10 mouse cellular contexts compared by ENCODE assay signal in genomic region chr11:66871701-66872100, GRCm38 (mm10). TPM values are rescaled to one million over a fixed set of nuclear protein-coding genes. Genes with fewer than 3 reads are reported as not detected.
DNase-seq lines count a peak whose midpoint lies in the region; ATAC-seq lines count a peak whose summit lies in the region.
"Had no signal": no experiment of that assay in that cellular context is flagged by ENCODE, and none has a peak within 500 bp of the region (broad histone marks: within the 10 kb centered on the region; RNA-seq: fewer than 3 reads in every experiment).

No protein-coding gene starts in this region.

- peak; percentile 20 for DNase-seq in forebrain, embryonic 10.5 days (ENCODE audit: extremely low spot score, low spot score)
- DNase-seq in forebrain, embryonic 11.5 days (ENCODE audit: low spot score): no peak
- no peak for DNase-seq in midbrain, embryonic 10.5 days (ENCODE audit: low spot score)
- DNase-seq in fibroblast of lung, adult 2 months (ENCODE audit: low read depth): peak; percentile 11
- DNase-seq in left cerebral cortex, postnatal 14 days (ENCODE audit: low spot score in 2 of 2): peak; percentile 56 to 74
- DNase-seq in urinary bladder, postnatal 14 days (ENCODE audit: low spot score): no peak
- no peak for DNase-seq in right cerebral cortex, postnatal 4 days

- no peak for ATAC-seq in forebrain, embryonic 11.5 days (replicated peaks; ENCODE audit: low FRiP score)
- ATAC-seq in midbrain, embryonic 13.5 days: peak; percentile 45

- H3K4me3 ChIP-seq in forebrain, embryonic 10.5 days: no peak overlapping the region
- H3K4me3 ChIP-seq in forebrain, embryonic 11.5 days (ENCODE audit: low read depth, low read length): no peak overlapping the region
- no peak overlapping the region for H3K4me3 ChIP-seq in midbrain, embryonic 13.5 days (replicated peaks)
- H3K4me3 ChIP-seq in midbrain, embryonic 10.5 days: no peak overlapping the region
- H3K4me3 ChIP-seq: heart, embryonic 13.5 days had no signal

- intact Hi-C loops in left cerebral cortex, postnatal 14 days (cut with DNase I): loop anchor here (5.0 to 10.0 kb wide), 2 partner anchors 749 to 1047 kb away; no protein-coding TSS in a partner anchor

- no peak overlapping the region for H3K27ac ChIP-seq in forebrain, embryonic 10.5 days
- H3K27ac ChIP-seq in forebrain, embryonic 11.5 days (ENCODE audit: low read depth, low read length): no peak overlapping the region
- no peak overlapping the region for H3K27ac ChIP-seq in midbrain, embryonic 13.5 days
- H3K27ac ChIP-seq in midbrain, embryonic 10.5 days (replicated peaks): no peak overlapping the region
- H3K27ac ChIP-seq: heart, embryonic 13.5 days; macrophage had no signal

- no peaks in the 10 kb centered on the region for H3K27me3 ChIP-seq in forebrain, embryonic 10.5 days (ENCODE audit: poor library complexity, severe bottlenecking)
- H3K27me3 ChIP-seq in forebrain, embryonic 11.5 days (ENCODE audit: control insufficient read depth, insufficient read depth, low read length): no peaks in the 10 kb centered on the region
- no peaks in the 10 kb centered on the region for H3K27me3 ChIP-seq in midbrain, embryonic 13.5 days
- no peaks in the 10 kb centered on the region for H3K27me3 ChIP-seq in midbrain, embryonic 10.5 days (ENCODE audit: low read depth, poor library complexity, severe bottlenecking)
- H3K27me3 ChIP-seq: heart, embryonic 13.5 days had no signal

- H3K9ac ChIP-seq in forebrain, embryonic 11.5 days (ENCODE audit: low read length): no peak overlapping the region
- H3K9ac ChIP-seq in midbrain, embryonic 13.5 days (replicated peaks): no peak overlapping the region
- H3K9ac ChIP-seq: heart, embryonic 13.5 days had no signal

- H3K4me2 ChIP-seq in forebrain, embryonic 11.5 days (ENCODE audit: low read depth, low read length, severe bottlenecking): no peak overlapping the region
- H3K4me2 ChIP-seq in midbrain, embryonic 13.5 days (replicated peaks): no peak overlapping the region
- H3K4me2 ChIP-seq: heart, embryonic 13.5 days had no signal

- no peaks in the 10 kb centered on the region for H3K9me3 ChIP-seq in forebrain, embryonic 10.5 days
- H3K9me3 ChIP-seq in forebrain, embryonic 11.5 days (ENCODE audit: control insufficient read depth, low read length): no peaks in the 10 kb centered on the region
- H3K9me3 ChIP-seq in midbrain, embryonic 13.5 days: no peaks in the 10 kb centered on the region
- no peaks in the 10 kb centered on the region for H3K9me3 ChIP-seq in midbrain, embryonic 10.5 days (replicated peaks)
- H3K9me3 ChIP-seq: heart, embryonic 13.5 days had no signal

- no peaks in the 10 kb centered on the region for H3K36me3 ChIP-seq in forebrain, embryonic 10.5 days (replicated peaks)
- no peaks in the 10 kb centered on the region for H3K36me3 ChIP-seq in forebrain, embryonic 11.5 days (ENCODE audit: control insufficient read depth, insufficient read depth, low read length)
- H3K36me3 ChIP-seq in midbrain, embryonic 13.5 days: no peaks in the 10 kb centered on the region
- H3K36me3 ChIP-seq in midbrain, embryonic 10.5 days: no peaks in the 10 kb centered on the region
- H3K36me3 ChIP-seq: heart, embryonic 13.5 days had no signal

- 15% methylated on average over 5 of the region's 5 CpGs for WGBS in forebrain, embryonic 10.5 days
- WGBS in forebrain, embryonic 11.5 days: 8% methylated on average over 5 of the region's 5 CpGs
- WGBS in midbrain, embryonic 13.5 days: 9% methylated on average over 5 of the region's 5 CpGs
- 16% methylated on average over 5 of the region's 5 CpGs for WGBS in midbrain, embryonic 10.5 days

- H3K4me1 ChIP-seq in forebrain, embryonic 10.5 days: peaks cover 6% of the 10 kb centered on the region; the same call in 1 of the 2 replicates
- H3K4me1 ChIP-seq in forebrain, embryonic 11.5 days (replicated peaks; ENCODE audit: control insufficient read depth, insufficient read depth, low read length): no peaks in the 10 kb centered on the region
- no peaks in the 10 kb centered on the region for H3K4me1 ChIP-seq in midbrain, embryonic 13.5 days (replicated peaks)
- peaks cover 11% of the 10 kb centered on the region for H3K4me1 ChIP-seq in midbrain, embryonic 10.5 days
- H3K4me1 ChIP-seq: heart, embryonic 13.5 days had no signal

RNA-seq across cellular contexts. Expression of gene Pirt, which starts 40.1 kb away (rescaled TPM):
- polyA plus RNA-seq in forebrain, embryonic 10.5 days (2016; fragmentation: Nextera tagmentation; extraction: Ambion mirVana): 0.04 TPM in 1 of 2 replicates, not detected in the other
- polyA plus RNA-seq in forebrain, embryonic 11.5 days (2014; fragmentation: Nextera tagmentation; extraction: Ambion mirVana): 0.31 and 0.43 TPM in 2 replicates
- 0.85 and 1.2 TPM in 2 replicates for polyA plus RNA-seq in midbrain, embryonic 13.5 days (2015; fragmentation: Nextera tagmentation; extraction: Ambion mirVana)
- 0.06 and 0.29 TPM in 2 replicates for polyA plus RNA-seq in midbrain, embryonic 10.5 days (2016; fragmentation: Nextera tagmentation; extraction: Ambion mirVana)
- under 1 TPM; 0.11 to 0.57 TPM for total RNA-seq in left cerebral cortex, postnatal 14 days (2021)
- polyA plus RNA-seq: macrophage had no signal

Comparison
In these comparisons a context has a peak if more than half of its experiments do, and no peak if none do; other contexts are left out.
1. DNase-seq: peak in forebrain, embryonic 10.5 days (single experiment), fibroblast of lung, adult 2 months (single experiment) and left cerebral cortex, postnatal 14 days (2 of 2); none in forebrain, embryonic 11.5 days (single experiment), midbrain, embryonic 10.5 days (single experiment), urinary bladder, postnatal 14 days (single experiment) and right cerebral cortex, postnatal 4 days (single experiment).